Mouse (Mus musculus) MN1 (cell line): ENCODE measurements around the gene 1700020D05Rik.

Experiments
- DNase-seq: peaks from one replicate; pipeline ENCODE4 v3.0.0-alpha.2; 2016; ENCODE audit warnings: low spot score

1700020D05Rik gene

DNA sequence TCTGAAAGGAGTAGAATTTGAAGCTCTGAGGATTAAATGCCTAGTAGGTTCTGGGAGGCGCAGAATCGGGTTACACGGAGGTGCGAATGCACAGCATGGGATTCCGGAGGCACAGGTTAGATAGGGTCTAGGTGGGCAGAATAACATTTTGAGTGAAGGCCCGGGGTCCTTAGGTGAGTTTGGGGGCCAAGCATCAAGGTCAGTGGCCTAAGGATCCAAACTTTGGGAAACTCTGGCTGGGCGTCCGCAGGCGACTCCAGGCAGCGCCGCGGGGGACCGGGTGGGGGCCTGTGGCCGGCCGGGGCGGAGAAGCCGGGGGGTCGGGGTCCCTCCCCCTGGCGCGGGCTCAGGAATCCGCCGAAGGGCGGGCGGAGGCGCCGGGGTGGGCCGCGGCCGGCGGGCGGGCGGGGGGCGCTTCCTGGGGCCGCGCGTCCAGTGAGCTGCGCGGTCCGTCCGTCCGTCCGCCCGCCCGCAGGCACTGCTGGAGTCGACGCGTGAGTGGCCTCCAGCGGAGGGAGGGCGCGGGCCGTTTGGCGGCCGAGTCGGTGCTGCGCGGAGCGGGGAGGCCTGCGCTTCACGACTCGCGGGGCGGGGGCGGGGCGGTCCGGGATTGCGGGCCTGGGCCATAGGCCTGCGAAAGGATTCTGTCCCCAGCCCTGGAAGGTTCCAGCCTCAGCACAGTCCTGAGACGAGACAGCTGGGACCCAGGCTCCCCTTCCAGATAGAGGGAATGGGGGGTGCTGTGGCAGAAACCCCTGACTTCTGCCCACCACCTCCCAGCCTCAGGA lies 29.1 kb downstream of the 1700020D05Rik start:
- DNase-seq = peak; percentile 44

DNA sequence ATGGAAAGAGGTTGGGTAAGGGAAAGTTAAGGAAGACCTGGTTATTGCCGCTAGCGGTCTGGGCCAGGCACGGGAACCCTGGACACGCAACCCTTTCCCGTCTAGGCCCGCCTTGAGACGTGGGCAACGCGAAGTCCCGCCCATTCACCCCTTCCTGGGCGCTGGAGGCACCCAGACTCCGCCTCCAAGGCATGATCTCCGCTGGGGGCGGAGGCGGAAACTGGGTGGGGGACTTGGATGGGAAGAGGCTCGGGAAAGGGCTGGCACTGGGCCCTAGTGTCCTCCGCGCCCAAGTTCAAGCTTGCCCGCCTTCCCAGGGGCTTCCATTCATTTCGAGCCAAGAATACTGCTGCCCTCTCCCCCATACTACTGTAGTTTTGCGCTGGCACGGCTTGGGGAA lies 29.9 kb downstream of the 1700020D05Rik start, which contains the start of gene Efemp2:
Efemp2 (plus strand) TSS at position 235 of the 400 bp plus-strand sequence.
- no peak for DNase-seq

DNA sequence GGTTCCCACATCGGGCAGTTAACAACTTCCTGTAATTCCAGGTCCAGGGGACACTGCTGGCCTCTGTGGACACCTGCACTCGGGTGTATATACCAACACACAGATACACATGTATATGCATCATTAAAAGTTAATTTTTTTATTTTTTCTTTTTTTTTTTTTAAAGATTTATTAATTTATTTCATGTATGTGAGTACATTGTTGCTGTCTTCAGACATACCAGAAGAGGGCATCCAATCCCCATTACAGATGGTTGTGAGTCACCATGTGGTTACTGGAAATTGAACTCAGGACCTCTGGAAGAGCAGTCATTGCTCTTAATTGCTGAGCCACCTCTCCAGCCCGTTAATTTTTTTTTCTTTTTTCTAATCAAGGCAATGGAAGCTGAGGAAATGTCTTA lies 30.7 kb downstream of the 1700020D05Rik start:
- no peak for DNase-seq

DNA sequence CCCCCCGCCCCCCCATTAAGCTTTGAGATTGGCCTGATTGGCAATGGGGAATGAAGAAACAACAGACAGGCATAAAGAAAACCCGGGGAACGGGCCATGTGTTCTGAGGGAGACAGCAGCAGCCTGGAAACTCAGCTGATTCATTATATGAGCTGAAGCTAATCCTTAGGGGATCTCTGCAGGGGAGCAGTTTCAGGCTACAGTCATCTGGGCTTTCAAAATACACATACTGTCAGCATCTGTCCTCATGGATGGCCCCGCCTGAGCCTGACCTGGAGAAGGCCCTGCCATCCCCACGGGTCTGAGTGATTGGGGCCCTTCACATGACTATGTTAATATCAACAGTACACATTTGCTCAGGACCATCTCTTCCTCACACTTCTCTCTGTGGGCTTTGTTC lies 31.7 kb downstream of the 1700020D05Rik start:
- peak; percentile 47 for DNase-seq

DNA sequence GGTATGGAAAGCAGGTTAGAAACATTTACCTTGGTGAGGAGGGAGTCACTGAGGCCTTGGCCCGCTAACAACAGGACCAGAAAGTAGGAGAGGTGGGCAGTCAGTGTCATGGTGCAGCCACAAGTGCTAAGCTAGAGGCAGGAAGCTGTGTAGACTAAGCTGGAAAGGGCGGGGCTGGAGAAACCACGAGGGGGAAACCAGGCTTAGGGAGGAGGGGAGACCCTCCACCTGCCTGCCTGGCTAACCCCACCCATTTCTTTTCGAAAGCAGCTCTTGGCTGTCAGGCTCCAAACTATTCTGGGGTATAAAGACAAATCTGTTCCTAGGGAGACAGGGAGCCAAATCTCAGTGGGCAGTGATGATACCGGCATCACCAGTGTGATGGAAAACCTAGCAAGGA lies 35.2 kb downstream of the 1700020D05Rik start, which contains the start of gene Ctsw:
Ctsw (minus strand) TSS at position 134 of the 400 bp plus-strand sequence.
- no peak for DNase-seq

DNA sequence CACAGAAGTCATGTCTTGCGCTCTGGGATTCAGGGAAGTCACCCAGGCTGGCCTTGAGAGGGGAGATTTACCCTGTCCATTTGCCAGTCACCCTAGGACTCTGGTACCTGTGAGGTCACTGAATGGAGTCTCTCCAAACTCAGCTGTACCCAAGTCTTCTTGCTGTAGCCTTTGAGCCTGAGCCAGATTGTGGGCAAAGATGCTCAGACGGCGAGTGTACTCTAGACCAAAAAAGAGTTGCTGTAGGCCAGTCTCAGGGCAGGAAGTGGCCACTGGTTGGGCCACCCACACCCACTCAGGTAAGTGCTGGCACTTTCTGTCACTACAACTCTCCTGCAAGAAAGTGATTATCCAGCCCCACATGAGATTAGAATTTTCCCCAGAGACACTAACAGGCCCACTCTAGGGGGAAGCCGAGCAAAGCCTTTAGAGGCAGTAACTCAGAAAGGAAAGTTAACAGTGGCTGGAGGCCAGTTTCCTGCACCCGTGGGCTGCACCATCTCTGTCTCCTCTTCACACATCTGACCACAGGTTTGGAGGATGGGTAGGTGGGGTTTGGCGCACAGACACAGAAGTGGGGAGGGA lies 36.6 kb downstream of the 1700020D05Rik start:
- no peak for DNase-seq

DNA sequence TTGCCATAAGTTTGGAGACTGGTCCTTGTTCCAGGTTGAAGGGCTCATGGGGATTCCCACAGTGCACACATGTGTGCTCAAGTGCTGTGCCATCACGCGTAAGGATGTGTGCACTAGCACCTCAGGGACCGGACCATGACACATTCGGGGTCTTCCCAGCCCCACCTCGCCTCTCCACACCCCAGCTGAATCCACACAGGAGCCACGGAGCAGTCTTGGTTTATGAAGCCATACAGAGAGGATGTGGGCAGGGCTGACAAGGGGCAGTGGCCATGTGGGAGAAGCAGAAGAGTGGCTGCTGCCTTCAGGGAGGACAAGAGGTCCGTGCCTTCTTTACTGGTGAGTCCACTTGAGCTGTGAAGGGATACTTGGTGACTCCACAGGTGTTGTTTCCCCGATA lies 38.5 kb downstream of the 1700020D05Rik start:
- no peak for DNase-seq

DNA sequence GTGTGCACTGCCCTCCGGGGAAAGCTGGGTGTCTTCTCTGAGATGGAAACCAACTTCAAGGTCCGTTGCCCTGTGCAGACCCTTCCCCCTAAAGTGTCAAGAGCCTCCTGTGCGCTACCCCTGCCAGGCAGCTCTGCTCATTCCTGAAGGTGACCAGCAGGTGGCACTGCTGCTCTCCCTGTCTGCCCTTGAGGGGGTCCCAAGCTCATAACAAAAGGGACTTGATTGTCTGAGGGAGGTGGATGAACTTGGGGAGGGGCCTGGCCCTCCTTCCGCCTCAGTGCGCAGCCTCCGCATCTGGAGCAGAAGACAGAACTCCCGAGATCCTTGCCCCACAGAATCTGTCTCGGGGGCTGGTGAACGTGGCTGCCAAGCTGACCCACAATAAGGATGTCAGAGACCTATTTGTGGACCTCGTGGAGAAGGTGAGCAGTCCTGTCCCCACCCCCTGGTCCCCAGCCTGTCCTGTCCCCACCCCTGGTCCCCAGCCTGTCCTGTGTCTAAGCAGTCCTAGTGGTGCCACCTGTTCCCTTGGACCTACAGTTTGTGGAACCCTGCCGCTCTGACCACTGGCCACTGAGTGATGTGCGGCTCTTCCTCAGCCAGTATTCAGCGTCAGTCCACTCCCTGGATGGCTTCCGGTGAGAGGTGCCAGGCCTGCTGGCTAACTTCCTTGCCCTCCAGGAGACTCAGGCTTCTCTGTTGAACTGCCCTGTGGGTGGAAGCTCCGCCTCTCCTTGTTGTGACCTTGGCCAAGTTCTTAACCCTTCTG lies 39.6 kb downstream of the 1700020D05Rik start:
- peak; percentile 25 for DNase-seq

DNA sequence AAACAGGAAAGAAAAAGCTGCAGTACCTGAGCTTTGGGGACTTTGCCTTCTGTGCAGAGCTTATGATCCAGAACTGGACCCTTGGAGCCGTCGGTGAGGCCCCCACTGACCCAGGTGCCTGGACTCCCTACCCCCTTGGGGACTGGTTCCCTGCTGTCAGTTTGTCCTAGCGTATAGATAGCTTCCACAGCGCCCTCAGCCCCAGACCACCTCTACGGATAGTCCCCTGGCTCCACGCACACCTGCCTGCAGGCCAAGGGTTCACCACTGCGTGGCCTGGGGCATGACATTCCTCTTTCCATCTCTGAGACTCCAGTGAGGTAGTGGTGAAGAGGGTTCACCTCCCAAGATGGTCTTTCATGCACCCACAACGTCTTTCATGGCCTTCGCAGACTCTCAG lies 40.4 kb downstream of the 1700020D05Rik start:
- no peak for DNase-seq

DNA sequence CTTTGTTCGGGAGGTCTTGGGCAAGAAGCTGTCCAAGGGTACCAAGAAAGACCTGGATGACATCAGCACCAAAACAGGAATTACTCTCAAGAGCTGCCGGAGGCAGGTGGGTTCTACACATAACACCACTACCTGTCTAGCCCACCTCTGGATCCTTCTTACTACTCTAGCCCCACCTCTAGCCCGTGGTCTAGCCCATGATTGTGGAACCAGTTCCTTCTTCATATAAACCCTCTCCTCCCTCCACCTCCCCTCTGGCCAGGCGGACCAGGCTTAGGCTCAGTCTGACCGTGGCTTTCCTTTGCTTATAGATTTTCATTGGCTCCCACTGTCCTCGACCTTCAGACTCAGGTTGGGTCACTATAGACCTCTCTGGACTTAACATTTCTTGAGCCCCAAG lies 42.2 kb downstream of the 1700020D05Rik start:
- no peak for DNase-seq

DNA sequence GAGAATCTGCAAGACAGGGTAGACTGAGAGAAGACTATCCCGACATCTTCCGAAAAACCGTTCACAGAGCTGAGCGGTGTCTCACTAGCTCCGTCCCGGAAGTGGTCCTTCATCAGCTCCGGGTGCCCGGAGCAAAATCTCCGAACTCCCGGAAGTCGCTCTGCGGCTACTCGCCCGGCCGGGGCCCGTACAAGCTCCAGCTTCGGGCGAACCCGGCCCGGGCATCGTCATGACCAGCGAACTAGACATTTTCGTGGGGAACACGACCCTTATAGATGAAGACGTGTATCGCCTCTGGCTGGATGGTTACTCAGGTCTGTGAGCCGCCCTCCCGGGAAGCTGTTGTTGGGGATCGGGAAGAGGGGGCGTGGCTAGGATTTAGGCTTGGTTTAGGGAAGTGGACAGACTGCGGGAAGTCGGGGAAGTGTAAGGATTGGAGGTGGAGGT lies 43.1 kb downstream of the 1700020D05Rik start, which contains the start of gene Fibp:
Fibp (plus strand) TSS at position 151 of the 447 bp plus-strand sequence.
- peak; percentile 85 for DNase-seq

DNA sequence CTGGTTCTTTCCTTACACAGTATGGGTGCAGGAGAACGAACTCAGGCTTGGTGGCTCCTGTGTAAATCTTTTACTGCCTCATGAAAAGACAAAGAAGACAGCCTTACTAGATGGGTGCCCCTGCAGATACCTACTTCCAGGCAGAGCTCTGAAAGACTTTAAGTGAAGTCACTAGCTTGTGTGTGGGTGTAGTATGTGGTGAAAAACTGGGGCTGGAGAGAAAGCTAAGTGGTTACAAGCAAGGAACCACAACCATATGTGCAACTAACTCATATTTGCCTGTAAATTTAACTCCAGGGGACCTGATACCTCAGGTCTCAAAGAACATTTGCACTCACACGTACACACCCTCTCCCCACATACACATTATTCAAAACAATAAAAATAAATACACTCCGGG lies 43.7 kb downstream of the 1700020D05Rik start:
- DNase-seq = no peak

DNA sequence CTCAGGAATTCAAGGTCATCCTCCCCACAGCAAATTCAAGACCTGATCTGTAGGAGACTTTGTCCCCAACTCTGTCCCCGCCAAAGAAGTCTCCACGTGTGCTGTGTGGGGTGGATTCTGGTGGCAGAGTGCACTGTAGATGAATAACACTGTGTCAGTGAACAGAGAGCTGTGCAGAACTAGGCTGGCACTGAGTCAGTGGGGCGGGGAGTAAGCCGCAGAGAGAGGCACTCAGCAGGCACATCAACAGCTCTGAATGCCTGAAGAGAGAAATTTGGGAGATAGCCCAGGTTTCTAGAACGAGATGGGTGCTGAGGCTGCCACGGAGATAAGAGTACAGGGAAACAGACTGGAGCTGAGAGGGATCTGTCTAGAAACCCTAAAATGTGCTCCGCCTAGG lies 44.6 kb downstream of the 1700020D05Rik start:
- peak; percentile 16 for DNase-seq

DNA sequence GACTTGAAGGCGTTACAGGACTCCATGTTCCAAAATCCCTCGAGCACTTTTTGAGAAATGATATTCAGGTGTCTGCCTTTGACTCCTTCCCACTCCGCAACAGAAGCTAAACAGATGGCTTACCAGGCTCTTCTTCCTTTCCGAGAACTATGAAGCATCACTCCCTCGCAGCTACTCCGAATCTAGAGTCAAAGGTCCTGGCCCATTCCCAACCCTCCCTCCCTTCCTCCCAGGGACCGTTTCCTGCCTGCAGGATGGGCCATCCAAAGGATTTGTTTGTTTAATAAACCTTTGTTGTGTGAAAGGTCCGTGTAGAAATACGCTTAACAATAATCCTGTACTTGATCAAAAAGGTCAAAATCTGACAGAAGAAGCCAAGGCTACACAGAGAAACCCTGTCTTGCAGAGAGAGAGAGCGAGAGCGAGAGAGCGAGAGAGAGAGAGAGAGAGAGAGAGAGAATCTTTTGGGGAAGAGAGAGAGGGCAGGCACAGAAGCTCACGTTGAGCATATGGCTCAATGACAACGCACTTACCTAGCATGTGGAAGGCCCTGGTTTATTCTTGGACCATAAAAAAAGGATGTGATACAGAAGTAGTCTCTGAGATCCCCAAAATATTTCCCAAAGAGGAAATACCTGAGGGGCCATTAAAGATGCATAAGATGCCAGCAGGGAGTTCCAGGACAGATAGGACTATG lies 45.7 kb downstream of the 1700020D05Rik start, which contains the start of gene Ccdc85b:
Ccdc85b (minus strand) TSS at position 149 of the 697 bp plus-strand sequence.
- DNase-seq = no peak

DNA sequence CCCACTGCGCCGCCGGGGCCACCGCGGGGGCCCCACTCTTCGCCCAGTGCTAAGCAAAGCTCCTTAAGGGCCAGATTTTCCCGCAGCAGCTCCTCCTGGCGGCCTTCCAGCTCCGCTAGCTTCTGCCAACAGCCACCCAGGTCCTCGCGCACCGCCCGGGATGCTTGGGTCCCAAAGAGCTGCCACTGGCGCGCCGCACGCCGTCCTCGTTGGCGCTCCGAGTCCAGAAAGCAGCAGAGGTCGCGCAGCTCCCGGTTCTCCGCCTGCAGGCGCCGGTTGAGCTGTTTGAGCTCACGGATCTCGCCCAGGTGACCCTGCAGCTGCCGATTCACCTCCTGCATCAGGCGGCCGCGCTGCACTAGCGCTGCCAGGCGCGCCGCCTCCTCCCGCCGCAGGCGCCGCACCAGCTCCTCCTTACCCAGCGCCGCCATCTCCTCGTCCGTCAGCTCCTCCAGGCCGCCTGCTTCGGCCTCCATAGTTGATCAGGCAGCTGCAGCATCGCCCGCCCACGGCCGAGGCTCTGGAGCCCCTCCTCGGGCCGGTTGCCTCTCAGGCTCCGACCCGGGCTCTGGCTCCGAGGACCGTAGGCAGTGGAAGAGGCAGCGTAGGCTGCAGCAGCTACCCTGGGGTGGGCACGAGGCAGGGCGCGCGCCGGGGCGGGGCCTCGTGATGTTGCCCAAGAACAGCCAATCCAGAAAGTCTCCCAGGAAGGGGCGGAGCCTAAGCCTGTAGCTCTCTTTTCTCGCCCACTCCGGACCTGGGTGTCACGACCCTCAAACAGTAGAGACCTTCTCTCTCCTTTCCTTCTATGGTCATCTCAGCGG lies 46.5 kb downstream of the 1700020D05Rik start:
- DNase-seq = peak; percentile 86

DNA sequence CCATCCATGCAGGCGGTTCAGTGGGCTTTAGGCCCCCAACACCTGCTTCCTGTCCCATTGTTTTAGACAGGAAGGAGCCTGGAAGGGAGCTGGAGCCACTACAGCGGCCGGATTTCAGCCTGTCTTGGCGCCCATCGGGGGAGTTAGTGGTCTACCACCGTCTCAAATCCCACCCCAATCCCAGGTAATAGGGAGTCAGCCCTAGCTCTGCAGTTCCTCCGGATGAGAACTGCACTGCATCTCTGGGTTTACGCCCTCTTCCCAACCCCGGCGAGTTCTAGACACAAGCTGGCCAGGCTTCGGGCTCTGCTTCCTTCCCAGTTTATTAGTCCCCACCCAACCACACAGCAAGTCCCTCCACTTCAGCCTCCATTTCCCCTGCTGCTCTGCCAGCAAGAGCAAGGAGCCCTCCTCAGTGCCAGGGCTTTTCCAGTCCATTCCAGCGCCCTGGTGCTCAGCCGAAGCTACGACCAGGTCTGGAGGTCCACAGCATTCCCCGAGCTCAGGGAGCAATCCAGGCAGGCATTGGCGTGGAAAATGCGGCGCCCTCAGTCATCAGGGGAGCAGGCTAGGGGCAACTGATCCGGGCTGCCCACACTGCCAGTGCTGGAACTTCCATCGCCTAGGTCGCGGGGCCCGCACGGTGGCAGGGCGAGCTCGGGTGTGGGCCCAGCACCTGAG lies 47.2 kb downstream of the 1700020D05Rik start:
- no peak for DNase-seq

DNA sequence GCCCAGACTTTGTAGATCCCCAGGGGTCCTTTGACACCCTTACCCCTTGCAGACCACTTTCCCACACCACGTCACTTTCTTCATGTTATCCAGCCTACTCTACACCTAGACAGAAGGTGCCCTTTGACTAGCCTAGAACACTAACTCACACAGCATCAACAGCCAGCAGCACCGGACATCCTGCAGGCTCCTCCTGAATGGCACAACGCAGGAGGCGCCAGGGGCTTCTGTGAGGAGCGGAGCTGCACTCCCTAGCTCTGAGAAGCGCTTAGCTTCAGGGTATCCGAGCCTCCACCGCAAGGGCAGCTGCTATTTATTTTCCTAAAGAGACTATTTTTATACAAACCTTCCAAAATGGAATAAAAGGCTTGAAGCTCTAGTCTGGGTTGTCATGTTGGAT lies 48.0 kb downstream of the 1700020D05Rik start:
- no peak for DNase-seq

DNA sequence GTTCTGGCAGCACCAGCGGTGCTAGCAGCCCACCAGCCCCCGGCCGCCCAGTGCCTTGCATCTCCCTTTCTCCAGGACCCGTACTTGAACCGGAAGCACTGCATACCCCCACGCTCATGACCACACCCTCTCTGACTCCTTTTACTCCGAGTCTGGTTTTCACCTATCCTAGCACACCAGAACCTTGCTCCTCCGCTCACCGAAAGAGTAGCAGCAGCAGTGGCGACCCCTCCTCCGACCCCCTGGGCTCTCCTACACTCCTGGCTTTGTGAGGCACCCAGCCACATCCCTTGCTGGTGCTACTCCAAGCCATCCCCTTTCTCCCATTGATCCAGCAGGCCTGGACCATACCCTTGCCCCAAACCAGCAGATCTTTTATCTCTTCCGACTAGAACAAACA lies 48.5 kb downstream of the 1700020D05Rik start:
- DNase-seq = no peak
